Mouse (Mus musculus) embryo, embryonic 11 days (tissue): ENCODE results near the gene Socs2.

Experiments
- DNase-seq: peaks from one replicate; pipeline ENCODE4 v3.0.0-alpha.2; 2015

Socs2 gene

DNA sequence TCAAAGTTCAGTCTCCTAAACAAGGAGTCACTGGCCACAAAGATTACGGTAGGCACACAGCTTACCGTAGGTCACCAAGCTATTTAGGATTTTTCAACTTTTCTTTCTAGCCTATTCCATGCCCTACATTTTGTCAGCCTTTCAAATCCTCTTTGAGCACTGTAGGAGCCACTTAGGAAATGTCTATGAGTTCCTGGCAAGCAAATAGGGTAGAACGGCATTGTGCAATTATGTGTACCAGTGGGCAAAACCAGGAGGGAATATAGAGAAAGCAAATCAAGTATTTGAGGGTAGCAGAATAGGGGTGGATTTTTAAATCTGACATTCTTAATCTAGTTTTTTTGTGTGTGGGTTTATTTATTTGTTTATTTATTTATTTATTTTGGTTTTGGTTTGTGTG, 2.7 kb upstream of the Socs2 start:
- no peak for DNase-seq

DNA sequence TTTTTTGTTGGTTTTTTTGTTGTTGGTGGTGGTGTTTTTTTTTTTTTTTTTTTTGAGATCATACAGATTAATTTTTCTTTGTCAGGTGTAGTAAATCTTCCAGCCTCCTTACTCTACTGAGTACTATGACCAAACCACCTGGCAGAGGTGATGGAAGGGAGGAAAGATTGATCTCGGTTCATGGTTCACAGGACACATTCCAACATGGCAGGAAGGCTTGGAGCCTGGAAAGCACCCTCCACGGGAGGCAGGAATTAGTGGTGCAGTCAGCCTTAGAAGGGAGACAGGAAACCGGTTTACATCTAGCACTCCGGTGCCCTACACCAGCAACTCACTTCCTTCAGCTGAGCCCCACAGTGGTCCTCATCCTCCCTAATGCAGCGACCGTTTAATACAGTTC, 1.7 kb upstream of the Socs2 start:
- no peak for DNase-seq

GRCm38 (mm10) chr10:95417496-95418236, 686 bp upstream of the Socs2 start:
- DNase-seq = peak; percentile 90

DNA sequence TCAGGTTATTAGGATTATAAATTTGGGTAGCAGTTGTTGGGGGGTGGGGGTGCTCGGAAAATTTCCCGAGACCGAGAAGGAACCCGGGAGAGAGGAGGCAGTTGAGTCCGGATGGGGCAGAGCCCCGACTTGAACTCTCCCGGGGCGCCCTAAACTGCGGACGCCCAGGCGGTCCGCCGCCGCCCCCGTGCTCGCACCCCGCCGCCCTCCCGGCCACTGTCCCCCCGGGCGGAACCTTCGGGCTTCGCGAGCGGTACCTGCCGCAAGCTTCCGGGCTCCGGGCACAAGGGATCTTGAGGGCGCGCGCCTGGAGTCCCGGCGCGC, 657 bp downstream of the Socs2 start:
- no peak for DNase-seq

GRCm38 (mm10) chr10:95415533-95416360, 1.2 kb downstream of the Socs2 start:
- peak; percentile 77 for DNase-seq

DNA sequence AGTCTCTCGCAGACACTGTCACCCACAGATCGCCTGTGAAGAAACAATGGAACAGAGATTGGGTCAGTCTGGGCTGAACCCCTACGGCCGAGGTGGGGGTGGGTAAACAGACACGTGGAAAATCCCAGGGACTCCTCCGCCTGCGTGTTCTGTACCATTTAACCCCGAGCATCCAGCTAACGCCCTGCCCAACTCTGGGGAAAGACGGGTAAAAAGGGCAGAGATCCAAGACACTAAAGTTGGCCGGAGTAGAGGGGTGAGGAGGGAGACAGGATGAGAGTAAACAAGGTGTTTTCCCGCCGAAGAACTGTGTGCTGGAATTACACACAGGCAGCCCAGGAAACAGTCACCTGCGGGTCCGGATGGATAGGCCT, 1.8 kb downstream of the Socs2 start:
- DNase-seq = peak; percentile 42

- DNase-seq = peak; percentile 88
These were observed 2.4 kb downstream of the Socs2 start for GRCm38 (mm10) chr10:95414316-95415158.

DNA sequence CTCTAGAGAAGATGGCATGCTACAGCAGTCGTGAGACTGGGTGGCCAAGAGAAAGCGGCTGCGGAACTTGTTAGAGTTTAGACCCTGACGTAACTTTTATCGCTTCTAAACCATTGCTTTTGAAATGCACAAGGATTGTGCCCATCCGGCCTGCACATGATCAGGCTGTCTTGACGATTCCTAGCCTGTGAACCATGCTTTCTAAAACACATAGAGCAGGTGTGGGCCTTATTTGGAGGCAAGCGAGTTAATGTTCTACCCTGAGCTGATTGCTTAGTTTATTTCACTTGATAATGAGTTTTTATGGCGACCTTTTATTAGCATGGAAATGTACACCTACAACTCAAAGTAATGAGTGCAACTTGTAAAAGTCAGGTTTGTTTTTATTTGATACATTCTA, 5.8 kb downstream of the Socs2 start:
- DNase-seq = no peak

GRCm38 (mm10) chr10:95410709-95411108, 6.3 kb downstream of the Socs2 start:
- DNase-seq = no peak

DNA sequence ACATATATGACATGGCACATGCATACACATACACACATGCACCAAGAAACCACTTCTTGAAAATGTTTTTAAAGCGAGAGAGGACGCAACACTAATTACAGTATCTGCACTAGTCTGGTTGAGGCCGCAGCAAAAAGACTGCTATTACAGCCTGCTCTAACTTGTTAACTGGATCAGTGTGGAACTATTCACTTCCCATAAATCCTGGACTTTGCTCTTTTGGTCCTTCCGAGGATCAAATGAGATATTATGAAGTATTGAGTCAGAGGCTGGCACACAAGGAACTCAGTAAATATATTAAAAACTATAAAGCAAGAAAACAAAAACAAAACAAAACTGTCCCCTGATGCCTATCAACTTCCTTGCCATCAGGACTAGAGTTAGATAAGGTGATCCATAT, 6.8 kb downstream of the Socs2 start:
- no peak for DNase-seq

DNA sequence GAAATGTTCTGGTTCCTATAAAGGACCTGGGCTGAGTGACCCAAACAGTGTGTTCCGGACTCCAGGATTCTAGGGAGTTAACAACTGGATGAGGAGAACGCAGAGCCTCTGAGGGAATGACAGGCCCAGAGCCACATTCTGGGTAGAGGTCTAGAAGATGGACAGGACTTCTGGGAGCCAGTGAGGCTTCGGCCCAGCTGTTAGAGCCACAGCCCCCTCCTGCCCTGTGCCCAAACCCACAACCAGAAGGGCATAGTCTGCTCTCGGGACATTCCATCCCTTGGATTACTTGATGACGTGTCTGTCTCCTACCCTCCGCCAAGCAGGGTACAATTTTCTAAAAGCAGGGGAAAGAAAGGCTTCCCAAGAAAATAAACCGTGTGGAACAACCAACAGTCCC, 7.8 kb downstream of the Socs2 start:
- DNase-seq = no peak

- DNase-seq = no peak
These were observed 8.5 kb downstream of the Socs2 start for GRCm38 (mm10) chr10:95408487-95408886.

GRCm38 (mm10) chr10:95407541-95408160, 9.3 kb downstream of the Socs2 start:
- no peak for DNase-seq

DNA sequence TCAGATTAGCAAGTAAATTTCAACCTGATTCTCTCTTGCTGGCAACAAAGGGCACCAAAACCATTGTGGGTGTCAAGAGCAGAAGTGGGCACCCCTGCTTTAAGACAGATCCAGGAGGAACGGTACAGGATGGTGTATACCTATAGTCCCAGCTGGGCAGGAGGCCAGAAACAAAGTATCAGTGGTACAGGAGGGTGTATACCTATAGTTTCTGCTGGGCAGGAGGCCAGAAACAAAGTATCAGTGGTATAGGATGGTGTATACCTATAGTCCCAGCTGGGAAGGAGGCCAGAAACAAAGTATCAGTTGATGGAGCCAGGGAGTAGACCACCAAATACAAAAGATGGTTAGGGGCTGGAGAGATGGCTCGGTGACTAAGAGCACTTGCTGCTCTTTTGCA, 12.2 kb downstream of the Socs2 start:
- DNase-seq = no peak

GRCm38 (mm10) chr10:95399689-95400354, 17.2 kb downstream of the Socs2 start:
- no peak for DNase-seq

DNA sequence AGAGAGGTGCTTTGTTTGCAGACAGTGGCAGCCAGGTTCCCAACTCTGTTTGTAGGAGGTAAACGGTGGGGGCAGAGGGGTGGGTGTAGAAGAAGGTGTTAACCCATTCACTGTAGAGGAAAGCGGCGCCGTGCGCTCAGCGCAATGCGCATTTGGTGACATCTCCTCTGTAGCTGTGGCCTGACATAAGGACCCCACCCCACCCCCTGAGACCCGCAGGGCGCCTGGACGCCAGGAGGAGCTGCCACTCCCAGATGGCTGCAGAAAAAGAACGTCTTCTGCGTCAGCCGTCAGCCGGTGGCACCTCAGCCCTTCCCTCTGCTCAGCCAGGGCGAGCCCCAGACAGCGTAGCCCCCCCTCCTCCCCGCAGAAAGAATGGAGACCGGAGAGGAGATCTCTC, 18.5 kb downstream of the Socs2 start:
- DNase-seq = peak; percentile 63

GRCm38 (mm10) chr10:95397191-95397835, 19.7 kb downstream of the Socs2 start:
- DNase-seq = no peak

DNA sequence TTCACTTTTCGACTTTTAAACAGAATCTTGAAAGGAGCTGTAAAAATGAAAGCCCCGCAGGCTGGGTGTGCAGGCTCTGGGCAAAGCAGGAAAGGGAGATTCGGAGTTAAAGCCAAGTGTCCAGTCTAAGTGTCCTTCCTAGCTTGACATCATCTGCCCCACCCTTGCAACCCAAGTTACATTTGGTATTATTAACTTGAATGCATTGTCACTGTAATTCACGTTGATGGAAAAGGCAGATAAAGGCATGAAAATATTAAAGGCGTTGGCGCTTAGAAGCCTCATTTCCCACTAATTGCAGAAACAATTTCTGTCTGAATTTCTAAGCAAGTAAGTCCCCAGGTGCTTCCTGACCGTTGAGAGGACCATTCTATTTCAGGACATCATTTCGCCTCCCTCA, 20.6 kb downstream of the Socs2 start:
- DNase-seq = no peak

DNA sequence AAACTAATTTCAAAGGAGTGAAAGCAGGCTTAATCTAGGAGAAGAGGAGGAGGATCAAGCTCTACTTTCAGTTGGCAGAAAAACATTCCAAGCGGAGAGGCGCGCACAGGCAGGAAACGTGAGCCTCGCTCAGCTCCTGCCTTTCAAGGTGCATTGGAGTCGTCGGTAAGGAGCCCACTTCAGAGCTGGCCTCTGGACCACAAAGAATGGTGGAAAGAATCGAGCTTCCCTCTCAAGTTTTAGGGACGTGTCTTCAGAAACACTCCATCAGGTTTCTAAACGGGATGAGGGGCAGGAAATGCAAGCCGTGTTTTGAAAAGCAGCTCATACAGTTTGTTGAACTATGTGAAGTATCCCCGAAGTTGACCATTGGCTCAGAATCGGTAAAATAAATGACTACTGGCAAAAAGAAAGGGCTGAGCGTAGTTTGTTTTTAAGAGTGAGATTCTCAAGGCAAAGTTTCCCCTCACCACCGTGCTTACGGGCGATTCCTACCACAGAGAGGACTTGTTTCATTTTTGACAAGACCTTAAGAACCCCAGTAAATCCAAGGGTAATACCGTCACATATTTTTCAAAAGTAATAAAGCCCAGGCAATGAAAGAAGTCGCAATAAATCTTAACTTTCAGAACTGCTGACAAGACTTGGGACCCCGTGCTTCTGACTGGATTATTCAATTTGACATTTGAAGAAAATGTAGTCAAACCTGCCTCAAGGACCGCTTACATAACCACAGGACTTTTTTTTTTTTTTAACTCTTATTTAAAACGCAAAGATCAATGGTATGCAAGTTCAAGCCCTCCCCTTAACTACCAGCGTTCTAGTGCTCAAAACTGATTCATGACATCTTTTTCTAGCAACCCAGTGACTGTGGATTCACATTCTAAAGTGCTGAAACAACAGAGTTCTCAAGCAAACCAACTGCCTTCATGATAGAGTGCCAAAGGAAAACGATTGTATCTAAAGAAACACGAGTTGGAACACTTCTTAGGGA, 21.9 kb downstream of the Socs2 start:
- no peak for DNase-seq

- DNase-seq = no peak
These were observed 24.9 kb downstream of the Socs2 start for GRCm38 (mm10) chr10:95392073-95392472.

GRCm38 (mm10) chr10:95390871-95391270, 26.1 kb downstream of the Socs2 start:
- DNase-seq = no peak
